Mouse (Mus musculus) embryonic facial prominence, embryonic 13.5 days (tissue): ENCODE data around the gene 2200002D01Rik. TPM values are rescaled to one million over a fixed set of nuclear protein-coding genes. Genes with fewer than 3 reads are reported as not detected.

Experiments used
- ATAC-seq: fragments of 200-750 bp; cut with Nextera tagmentation; 2 replicates; pipeline ENCODE4 v1.8.0; 2017; ENCODE audit warnings: low read depth; ENCODE audit not compliant: insufficient number of reproducible peaks, insufficient read depth, low FRiP score, low TSS enrichment
- H3K27ac ChIP-seq: fragments of 300-500 bp; sonication (generic); 2 replicates; pipeline ENCODE4 v1.5.1; 2015; ENCODE audit warnings: moderate library complexity, mild to moderate bottlenecking, inconsistent platforms
- H3K27me3 ChIP-seq: fragments of 300-500 bp; sonication (generic); 2 replicates; pipeline ENCODE4 v1.6.1; 2015; ENCODE audit warnings: mild to moderate bottlenecking, inconsistent platforms
- H3K36me3 ChIP-seq: fragments of 300-500 bp; sonication (generic); 2 replicates; pipeline ENCODE4 v1.6.1; 2015; ENCODE audit warnings: mild to moderate bottlenecking, inconsistent platforms
- H3K4me1 ChIP-seq: fragments of 300-500 bp; sonication (generic); 2 replicates; pipeline ENCODE4 v1.6.1; 2015; ENCODE audit warnings: inconsistent platforms
- H3K4me2 ChIP-seq: fragments of 300-500 bp; sonication (generic); 2 replicates; pipeline ENCODE4 v1.6.1; 2015; ENCODE audit warnings: moderate library complexity, mild to moderate bottlenecking, inconsistent platforms
- H3K4me3 ChIP-seq: fragments of 300-500 bp; sonication (generic); 2 replicates; pipeline ENCODE4 v1.5.1; 2015; ENCODE audit warnings: mild to moderate bottlenecking, inconsistent platforms
- H3K9ac ChIP-seq: fragments of 300-500 bp; sonication (generic); 2 replicates; pipeline ENCODE4 v1.6.1; 2015; ENCODE audit warnings: mild to moderate bottlenecking, inconsistent platforms
- H3K9me3 ChIP-seq: fragments of 300-500 bp; sonication (generic); 2 replicates; pipeline ENCODE4 v1.6.1; 2016; ENCODE audit warnings: inconsistent platforms
- WGBS: fragments of 180-500 bp; shearing (Covaris S2); methylation state at CpG from one replicate; pipeline ENCODE4 v1.1.7; 2015; ENCODE audit warnings: mixed read lengths; 5-methylcytosine and 5-hydroxymethylcytosine counted together
- polyA plus RNA-seq: library from polyadenylated mRNA; unstranded; fragments of >200 nt; fragmentation: Nextera tagmentation; extraction: Ambion mirVana; gene quantifications from 2 replicates; pipeline ENCODE4 v1.2.1, GENCODE M21; 2015

2200002D01Rik gene
- polyA plus RNA-seq, 1 experiment from 2014 or later: 2.2 TPM

DNA sequence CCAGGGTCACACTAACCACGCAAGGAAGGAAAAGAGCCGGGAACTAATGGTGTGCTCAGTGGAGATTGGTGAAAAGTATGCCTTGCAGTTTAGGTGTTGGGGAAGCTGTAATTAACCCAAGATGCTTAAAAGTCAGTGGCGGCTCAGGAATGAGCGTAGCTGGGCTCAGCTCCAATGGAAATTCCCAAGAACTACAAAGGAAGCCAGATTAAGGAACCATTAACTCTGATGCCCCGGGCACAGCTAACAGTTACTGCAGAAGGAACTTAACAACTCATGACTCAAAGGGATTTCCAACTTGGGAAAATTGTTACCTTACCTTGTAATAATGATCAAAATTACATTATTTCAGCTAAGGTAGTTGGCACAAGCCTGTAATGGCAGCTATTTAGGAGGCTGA lies 28.4 kb upstream of the 2200002D01Rik start:
- peaks cover 15% of the 10 kb centered on the region for H3K4me1 ChIP-seq
- H3K4me3 ChIP-seq: no peak overlapping the region
- H3K9me3 ChIP-seq: no peaks in the 10 kb centered on the region
- H3K36me3 ChIP-seq: no peaks in the 10 kb centered on the region
- H3K27ac ChIP-seq: no peak overlapping the region
- WGBS: 45% methylated on average over 5 of the region's 5 CpGs
- H3K4me2 ChIP-seq: no peak overlapping the region
- no peak for ATAC-seq
- H3K27me3 ChIP-seq: peaks cover 26% of the 10 kb centered on the region
- no peak overlapping the region for H3K9ac ChIP-seq

DNA sequence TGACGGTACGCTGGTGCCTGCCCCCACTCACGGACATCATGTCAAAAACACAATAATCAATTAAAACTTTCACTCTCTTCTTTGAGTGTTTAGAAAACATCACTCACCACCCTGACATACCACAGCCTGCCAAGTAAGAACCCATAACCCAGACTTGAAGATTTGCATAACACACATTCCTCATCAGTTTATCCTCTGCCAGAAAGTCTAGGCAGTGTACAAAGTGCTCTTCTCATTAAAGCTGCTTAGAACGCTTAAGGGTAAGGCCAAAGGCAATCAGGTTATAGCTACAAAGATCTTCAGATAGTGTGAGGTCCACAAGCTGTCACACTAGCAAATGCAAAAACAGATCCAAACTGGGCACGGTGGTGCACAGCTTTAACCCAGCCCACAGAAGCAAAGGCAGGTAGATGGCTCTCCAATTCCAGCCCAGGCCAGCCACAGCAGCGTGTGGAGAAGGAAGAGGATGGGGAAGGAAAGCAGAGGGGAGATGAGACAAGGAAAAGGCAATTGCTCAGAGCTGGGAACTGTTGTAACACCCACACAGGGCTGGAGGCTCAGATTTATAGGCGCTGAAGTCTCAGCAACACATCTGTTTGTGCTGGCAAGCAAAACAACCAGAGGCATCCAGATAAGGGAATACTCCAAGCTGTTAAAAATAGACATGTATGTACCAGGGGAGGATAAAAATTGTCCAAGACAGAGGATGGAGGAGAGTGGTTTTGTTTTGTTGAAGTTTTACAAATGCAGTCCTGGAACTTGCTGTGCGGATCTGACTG lies 23.6 kb upstream of the 2200002D01Rik start:
- no peak for ATAC-seq
- Histone ChIP-seq H3K36me3 (no peaks in the 10 kb centered on the region), H3K27me3 (no peaks in the 10 kb centered on the region), H3K27ac (no peak overlapping the region), H3K4me2 (no peak overlapping the region), H3K9me3 (no peaks in the 10 kb centered on the region), H3K9ac (peak overlapping the region; percentile 41; the same call in 1 of the 2 replicates), H3K4me1 (peaks cover 10% of the 10 kb centered on the region), H3K4me3 (no peak overlapping the region)
- WGBS: 67% methylated on average over 8 of the region's 8 CpGs

DNA sequence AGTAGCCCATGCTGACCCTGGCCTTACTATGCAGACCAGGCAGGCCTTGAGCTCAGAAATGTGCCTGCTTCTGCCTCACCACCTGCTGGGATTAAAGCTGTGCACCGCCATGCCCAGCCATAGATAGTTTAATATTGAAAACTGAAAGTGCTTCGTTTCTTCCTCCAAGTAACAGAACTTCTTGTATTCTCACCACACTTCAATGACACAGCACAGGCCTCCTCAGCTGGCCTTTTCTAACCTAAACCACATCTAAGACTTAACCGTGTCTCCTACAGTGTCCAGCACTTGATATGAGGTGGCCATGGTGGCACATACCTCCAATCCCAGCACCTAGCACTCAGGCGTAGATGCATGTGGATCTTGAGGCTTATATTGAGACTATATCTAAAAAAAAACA lies 22.2 kb upstream of the 2200002D01Rik start:
- H3K4me3 ChIP-seq: no peak overlapping the region
- no peaks in the 10 kb centered on the region for H3K9me3 ChIP-seq
- no peak overlapping the region for H3K4me2 ChIP-seq
- WGBS: 82% methylated on average over 4 of the region's 4 CpGs
- H3K36me3 ChIP-seq: no peaks in the 10 kb centered on the region
- H3K27me3 ChIP-seq: no peaks in the 10 kb centered on the region
- peaks cover 12% of the 10 kb centered on the region; the same call in 1 of the 2 replicates for H3K4me1 ChIP-seq
- no peak overlapping the region for H3K9ac ChIP-seq
- no peak for ATAC-seq
- H3K27ac ChIP-seq: no peak overlapping the region

DNA sequence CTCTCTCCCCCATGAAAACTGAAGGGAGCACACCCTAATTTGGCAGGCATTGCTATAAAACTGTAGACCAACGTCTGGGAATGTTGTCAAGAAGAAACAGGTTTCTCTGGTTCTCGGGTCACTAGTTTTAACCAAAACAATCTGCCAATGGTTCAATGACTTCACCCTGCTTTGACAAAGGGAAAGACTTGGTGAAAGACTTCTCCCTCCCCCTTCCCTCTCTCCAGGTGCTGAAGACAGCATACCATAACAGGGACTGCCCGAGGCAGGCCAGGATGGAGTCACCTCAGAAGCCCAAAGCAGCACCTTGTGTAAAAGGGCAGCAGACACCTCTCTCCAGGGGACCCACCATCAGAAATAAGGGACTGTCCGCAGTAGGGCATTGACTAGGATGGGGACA lies 18.7 kb upstream of the 2200002D01Rik start:
- Histone ChIP-seq H3K4me2 (no peak overlapping the region), H3K36me3 (no peaks in the 10 kb centered on the region), H3K9ac (no peak overlapping the region), H3K27ac (no peak overlapping the region; the same call in 1 of the 2 replicates), H3K4me1 (peaks cover 17% of the 10 kb centered on the region; the same call in 1 of the 2 replicates), H3K4me3 (no peak overlapping the region), H3K27me3 (no peaks in the 10 kb centered on the region), H3K9me3 (no peaks in the 10 kb centered on the region)
- no peak for ATAC-seq
- 48% methylated on average over 4 of the region's 4 CpGs for WGBS

DNA sequence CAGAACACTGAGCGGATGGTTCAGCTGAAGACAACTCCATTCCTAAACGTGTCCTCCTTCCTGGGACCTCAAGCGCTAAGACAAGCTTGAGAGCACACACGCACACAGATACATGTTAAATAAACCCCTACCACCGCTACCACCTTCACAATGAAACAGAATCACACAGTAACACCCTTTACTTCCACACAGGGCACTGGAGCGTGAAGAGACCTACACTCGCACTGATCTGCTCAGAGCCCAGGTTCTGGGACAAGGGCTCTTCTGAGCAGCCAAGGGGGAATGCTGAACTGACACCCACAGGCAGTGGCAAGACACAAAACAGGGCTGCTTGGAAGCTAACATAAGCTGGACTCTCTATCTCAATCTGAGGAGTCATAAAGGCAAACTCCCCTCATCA lies 17.4 kb upstream of the 2200002D01Rik start:
- H3K9me3 ChIP-seq: no peaks in the 10 kb centered on the region
- no peak overlapping the region for H3K27ac ChIP-seq
- H3K4me3 ChIP-seq: no peak overlapping the region
- H3K4me2 ChIP-seq: no peak overlapping the region
- H3K27me3 ChIP-seq: no peaks in the 10 kb centered on the region
- H3K9ac ChIP-seq: no peak overlapping the region
- H3K4me1 ChIP-seq: peaks cover 17% of the 10 kb centered on the region; the same call in 1 of the 2 replicates
- ATAC-seq: no peak
- H3K36me3 ChIP-seq: no peaks in the 10 kb centered on the region
- WGBS: 79% methylated on average over 7 of the region's 7 CpGs

DNA sequence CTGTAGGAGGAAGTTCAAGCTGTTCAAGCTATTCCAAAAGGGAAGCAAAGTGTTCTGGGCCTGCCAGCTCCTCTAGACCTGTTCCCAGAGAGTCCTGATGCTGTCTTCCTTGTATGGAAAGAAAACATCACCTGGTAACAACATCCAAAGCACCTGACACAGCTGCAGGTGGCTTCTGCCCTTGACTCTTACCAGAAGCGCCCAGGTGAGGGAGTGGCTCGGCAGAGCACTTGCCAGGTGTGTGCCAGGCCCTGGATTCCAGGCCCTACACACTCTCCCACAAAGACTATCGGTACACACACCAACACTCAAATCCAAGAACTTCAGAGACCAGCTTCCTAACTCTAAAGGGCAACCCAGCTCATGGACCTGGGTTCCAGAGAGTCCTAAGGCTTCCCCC lies 15.6 kb upstream of the 2200002D01Rik start:
- no peak overlapping the region for H3K4me3 ChIP-seq
- ATAC-seq: no peak
- WGBS: 86% methylated on average over 3 of the region's 3 CpGs

DNA sequence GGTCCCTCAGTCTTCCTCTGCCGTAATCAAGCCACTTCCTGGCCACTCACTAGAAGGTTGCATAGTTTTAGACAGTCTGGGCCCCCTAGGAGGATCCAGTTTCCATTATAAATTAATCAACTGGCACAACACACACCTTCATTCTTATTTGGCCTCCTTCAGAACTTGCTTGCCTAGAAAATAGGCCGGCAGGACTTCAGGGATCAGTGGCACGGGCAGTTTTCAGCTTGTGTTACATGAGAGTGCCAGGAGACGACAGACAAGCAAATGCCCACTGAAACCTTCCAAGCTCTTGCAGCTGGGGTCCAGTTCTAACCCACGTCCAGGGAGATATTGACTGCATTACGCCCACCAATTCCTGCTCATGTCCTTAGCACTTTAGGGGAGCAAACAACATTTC lies 13.9 kb upstream of the 2200002D01Rik start:
- no peak overlapping the region for H3K9ac ChIP-seq
- WGBS: 58% methylated on average over 6 of the region's 6 CpGs
- H3K9me3 ChIP-seq: no peaks in the 10 kb centered on the region
- H3K4me3 ChIP-seq: no peak overlapping the region
- no peak overlapping the region for H3K27ac ChIP-seq
- ATAC-seq: no peak
- H3K4me1 ChIP-seq: peaks cover 23% of the 10 kb centered on the region
- no peak overlapping the region for H3K4me2 ChIP-seq
- H3K27me3 ChIP-seq: no peaks in the 10 kb centered on the region
- no peaks in the 10 kb centered on the region for H3K36me3 ChIP-seq

More for the DNA sequence above, 15.6 kb upstream of the 2200002D01Rik start:
- no peak overlapping the region for H3K9ac ChIP-seq
- H3K9me3 ChIP-seq: no peaks in the 10 kb centered on the region
- H3K27me3 ChIP-seq: no peaks in the 10 kb centered on the region
- no peaks in the 10 kb centered on the region for H3K36me3 ChIP-seq
- H3K27ac ChIP-seq: no peak overlapping the region
- H3K4me2 ChIP-seq: no peak overlapping the region
- H3K4me1 ChIP-seq: peaks cover 19% of the 10 kb centered on the region

DNA sequence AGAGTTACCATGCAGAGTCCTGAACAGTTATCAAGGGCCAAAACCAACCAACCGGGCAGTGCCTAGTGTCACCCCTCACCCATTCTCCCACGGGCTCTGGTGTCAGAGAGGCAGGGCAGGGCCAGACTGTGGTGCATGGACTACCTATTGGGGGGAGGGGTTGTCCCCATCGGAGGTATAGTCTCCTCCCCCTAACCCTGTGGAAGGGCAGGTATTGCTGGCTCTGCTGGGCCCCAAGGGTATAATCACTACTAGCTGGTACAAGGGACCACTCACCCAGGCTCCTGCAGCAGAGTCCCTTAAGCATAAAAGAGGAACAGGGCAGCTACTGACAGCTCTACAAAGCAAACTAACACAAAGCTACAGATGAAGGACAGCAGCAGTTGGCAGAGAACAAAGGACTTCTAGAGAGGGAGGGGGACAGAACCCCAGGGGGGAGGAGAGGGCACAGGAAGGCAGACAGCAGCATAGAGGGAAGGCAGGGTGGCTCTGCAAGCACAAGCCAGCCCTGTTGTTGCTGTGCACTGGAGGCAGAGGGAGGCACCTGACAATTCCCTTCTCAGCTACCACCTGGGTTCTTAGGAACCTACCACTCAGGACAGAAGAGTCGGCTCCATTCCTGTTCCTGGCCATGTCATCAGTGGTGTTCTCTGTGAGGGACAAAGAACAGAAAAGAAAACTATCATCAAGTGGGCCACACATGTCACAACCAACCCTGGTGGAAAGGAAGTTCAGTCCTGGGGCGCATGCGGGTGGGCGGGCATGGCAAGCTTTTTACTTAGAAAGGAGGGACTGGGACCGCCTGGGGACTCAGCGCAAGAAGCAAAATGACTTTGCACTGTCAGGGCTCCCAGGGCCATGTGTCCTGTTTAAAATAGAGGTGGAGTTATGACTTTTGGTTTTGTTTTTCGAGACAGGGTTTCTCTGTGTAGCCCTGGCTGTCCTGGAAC lies 11.8 kb upstream of the 2200002D01Rik start:
- Histone ChIP-seq H3K27ac (0 out of 2 replicates have a peak overlapping the region, but pooled peaks have one; percentile 35), H3K4me3 (no peak overlapping the region), H3K36me3 (no peaks in the 10 kb centered on the region), H3K27me3 (no peaks in the 10 kb centered on the region), H3K4me2 (no peak overlapping the region), H3K4me1 (peaks cover 16% of the 10 kb centered on the region), H3K9ac (no peak overlapping the region), H3K9me3 (no peaks in the 10 kb centered on the region)
- WGBS: 70% methylated on average over 10 of the region's 10 CpGs
- no peak for ATAC-seq

DNA sequence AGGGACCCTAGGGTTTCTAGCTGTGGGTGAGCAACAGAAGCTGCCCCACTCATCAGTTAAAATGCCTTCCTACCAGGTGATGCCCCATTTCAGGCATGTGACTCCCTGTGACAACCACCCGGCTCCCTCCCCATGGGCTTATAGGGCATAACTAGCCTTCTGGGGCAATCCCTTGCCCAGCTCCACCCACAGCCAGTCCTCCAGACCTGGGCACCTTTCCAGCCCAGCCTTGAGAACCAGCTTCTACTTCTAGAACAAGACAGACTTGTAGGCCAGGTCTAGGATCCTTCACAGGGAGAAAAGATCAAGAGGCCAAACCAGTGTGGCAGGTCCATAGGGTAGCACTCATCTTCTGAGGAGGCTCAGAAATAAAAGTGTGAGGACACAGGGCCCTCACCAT lies 9.1 kb upstream of the 2200002D01Rik start:
- Histone ChIP-seq H3K9me3 (no peaks in the 10 kb centered on the region), H3K4me2 (no peak overlapping the region), H3K27me3 (no peaks in the 10 kb centered on the region), H3K27ac (no peak overlapping the region), H3K9ac (no peak overlapping the region), H3K36me3 (no peaks in the 10 kb centered on the region), H3K4me1 (peaks cover 20% of the 10 kb centered on the region), H3K4me3 (no peak overlapping the region)
- WGBS: 89% methylated on average over 1 of the region's 1 CpGs
- no peak for ATAC-seq

DNA sequence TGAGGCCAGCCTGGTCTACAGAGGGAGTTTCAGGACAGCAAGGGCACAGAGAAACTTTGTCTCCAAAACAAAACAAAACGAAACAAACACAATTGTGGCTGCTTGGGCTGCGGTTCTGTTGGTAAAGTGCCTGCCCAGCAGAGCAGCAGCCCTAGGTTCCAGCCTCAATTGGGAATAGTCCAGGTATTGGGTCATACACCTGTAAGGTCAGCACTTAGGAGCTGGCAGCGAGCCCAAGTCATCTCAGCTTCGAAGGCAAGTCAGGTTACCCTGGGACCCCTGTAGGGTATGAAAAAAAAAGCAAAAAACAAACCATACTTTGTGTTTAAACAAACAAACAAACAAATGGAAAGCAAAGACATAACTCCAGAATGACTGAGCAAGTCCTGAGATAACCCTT lies 7.6 kb upstream of the 2200002D01Rik start:
- Histone ChIP-seq H3K27me3 (no peaks in the 10 kb centered on the region), H3K4me3 (no peak overlapping the region), H3K9me3 (no peaks in the 10 kb centered on the region), H3K27ac (no peak overlapping the region), H3K4me1 (peaks cover 18% of the 10 kb centered on the region), H3K4me2 (no peak overlapping the region), H3K9ac (no peak overlapping the region), H3K36me3 (no peaks in the 10 kb centered on the region)
- 74% methylated on average over 4 of the region's 4 CpGs for WGBS
- no peak for ATAC-seq

DNA sequence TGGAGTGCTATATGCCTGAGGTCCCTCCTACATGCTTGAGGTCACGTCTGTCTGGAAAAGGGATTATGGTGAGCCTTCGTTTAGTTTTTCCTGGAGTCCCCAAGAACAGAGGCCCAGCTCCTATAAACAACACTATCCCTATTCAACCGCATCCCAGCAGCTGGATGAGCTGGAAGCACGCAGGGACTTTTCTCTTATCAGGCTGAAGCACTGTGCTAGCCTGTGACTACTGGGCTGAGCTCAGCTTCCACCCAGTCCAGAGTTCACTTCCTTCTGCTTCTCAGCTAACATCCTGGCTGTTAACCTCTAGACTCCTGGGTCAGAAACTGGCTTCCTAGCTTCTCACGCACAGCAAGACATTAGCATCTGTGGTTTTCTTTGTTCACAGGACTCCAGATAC lies 5.6 kb upstream of the 2200002D01Rik start:
- WGBS: 42% methylated on average over 5 of the region's 5 CpGs
- peaks cover 11% of the 10 kb centered on the region; the same call in 1 of the 2 replicates for H3K4me1 ChIP-seq
- ATAC-seq: no peak
- H3K4me3 ChIP-seq: no peak overlapping the region
- no peak overlapping the region for H3K4me2 ChIP-seq
- no peak overlapping the region for H3K9ac ChIP-seq
- no peaks in the 10 kb centered on the region for H3K9me3 ChIP-seq
- H3K27me3 ChIP-seq: no peaks in the 10 kb centered on the region
- H3K27ac ChIP-seq: no peak overlapping the region
- H3K36me3 ChIP-seq: no peaks in the 10 kb centered on the region
